Mouse (Mus musculus) midbrain, embryonic 11.5 days (tissue): ENCODE data around the gene Phgdh. TPM values are rescaled to one million over a fixed set of nuclear protein-coding genes. Genes with fewer than 3 reads are reported as not detected.
A peak's percentile ranks its signal among the peaks of the same experiment; 100 is the strongest.

Experiments used
- ATAC-seq: fragments of 200-750 bp; cut with Nextera tagmentation; 2 replicates; pipeline ENCODE4 v1.8.0; 2017; ENCODE audit warnings: moderate TSS enrichment, moderate library complexity; ENCODE audit not compliant: low FRiP score
- DNase-seq: peaks from one replicate; pipeline ENCODE4 v3.0.0; 2015; ENCODE audit warnings: low spot score; ENCODE audit errors: missing footprints
- H3K27ac ChIP-seq: fragments of 300-500 bp; sonication (generic); 2 replicates; pipeline ENCODE4 v1.5.1; 2014; ENCODE audit warnings: low read depth, low read length
- H3K27me3 ChIP-seq: fragments of 300-500 bp; sonication (generic); 2 replicates; pipeline ENCODE4 v1.6.1; 2014; ENCODE audit warnings: mild to moderate bottlenecking, low read length, moderate library complexity, mixed read lengths; ENCODE audit not compliant: control insufficient read depth, insufficient read depth
- H3K36me3 ChIP-seq: fragments of 300-500 bp; sonication (generic); 2 replicates; pipeline ENCODE4 v1.6.1; 2014; ENCODE audit warnings: mild to moderate bottlenecking, low read length, moderate library complexity, mixed read lengths; ENCODE audit not compliant: control insufficient read depth, insufficient read depth
- H3K4me1 ChIP-seq: fragments of 300-500 bp; sonication (generic); 2 replicates; pipeline ENCODE4 v1.6.1; 2014; ENCODE audit warnings: low read length; ENCODE audit not compliant: control insufficient read depth, insufficient read depth
- H3K4me2 ChIP-seq: fragments of 300-500 bp; sonication (generic); 2 replicates; pipeline ENCODE4 v1.6.1; 2014; ENCODE audit warnings: mild to moderate bottlenecking, moderate library complexity
- H3K4me3 ChIP-seq: fragments of 300-500 bp; sonication (generic); 2 replicates; pipeline ENCODE4 v1.5.1; 2014; ENCODE audit warnings: low read depth, low read length
- H3K9ac ChIP-seq: fragments of 300-500 bp; sonication (generic); 2 replicates; pipeline ENCODE4 v1.6.1; 2014; ENCODE audit warnings: low read length
- H3K9me3 ChIP-seq: fragments of 300-500 bp; sonication (generic); 2 replicates; pipeline ENCODE4 v1.6.1; 2016; ENCODE audit warnings: low read length; ENCODE audit not compliant: control insufficient read depth
- WGBS: fragments of 180-500 bp; shearing (Covaris S2); extraction: QIAGEN DNeasy Blood & Tissue Kit; methylation state at CpG from one replicate; pipeline ENCODE4 v1.1.7; 2014; 5-methylcytosine and 5-hydroxymethylcytosine counted together
- polyA plus RNA-seq: library from polyadenylated mRNA; unstranded; fragments of >200 nt; fragmentation: Nextera tagmentation; extraction: Ambion mirVana; gene quantifications from 2 replicates; pipeline ENCODE4 v1.2.1, GENCODE M21; 2014

The Phgdh gene
- polyA plus RNA-seq, 1 experiment from 2014 or later = 361 TPM

DNA sequence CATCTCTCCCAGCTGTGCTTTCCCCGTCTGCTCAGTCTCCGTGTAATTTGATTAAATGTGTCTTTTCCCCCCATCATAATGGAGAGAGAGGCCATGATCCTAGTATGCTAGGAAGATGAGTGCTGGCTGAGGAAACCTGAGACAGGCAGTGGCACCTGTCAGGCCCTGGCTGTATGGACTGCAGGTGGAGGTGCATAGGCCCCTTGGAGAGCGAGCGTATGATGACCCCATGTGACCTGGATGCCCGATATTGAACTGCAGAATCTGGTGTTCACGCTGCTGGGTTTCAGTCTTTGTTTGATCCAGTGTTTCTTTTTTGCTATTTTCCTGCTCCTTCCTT, 16.2 kb upstream of the Phgdh start:
- peak; percentile 28; the same call in 1 of the 2 replicates for ATAC-seq

DNA sequence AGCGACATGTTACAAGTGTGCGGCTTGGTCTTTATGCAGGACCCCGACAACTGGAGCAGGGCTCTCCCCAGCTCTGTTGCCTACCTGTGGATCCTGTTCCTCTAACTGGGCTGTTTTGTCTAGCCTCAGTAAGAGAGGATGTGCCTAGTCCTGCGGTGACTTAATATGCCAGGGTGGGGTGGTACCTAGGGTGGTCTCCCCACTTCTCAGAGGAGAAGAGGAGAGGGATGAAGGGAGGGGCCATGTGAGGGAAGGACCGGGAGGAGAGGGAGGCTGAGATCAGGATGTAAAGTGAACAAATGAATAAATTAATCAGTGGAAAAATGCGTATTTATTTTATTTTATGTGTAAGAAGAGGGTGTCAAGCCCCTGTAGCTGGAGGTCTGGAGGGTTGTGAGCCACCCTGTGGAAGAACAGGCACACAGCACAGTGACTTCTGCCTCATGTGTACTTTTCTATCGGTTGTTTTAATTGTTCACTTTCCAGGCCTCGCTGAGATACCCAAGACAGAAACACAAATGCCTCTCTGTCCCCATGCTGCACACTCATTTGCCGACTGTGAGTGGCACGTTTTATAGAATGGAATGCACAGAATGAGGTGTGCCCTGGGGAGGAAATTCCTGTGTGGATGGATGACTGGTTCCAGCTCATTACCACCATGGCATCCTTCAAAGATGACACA, 15.7 kb upstream of the Phgdh start:
- Histone ChIP-seq H3K4me3 (no peak overlapping the region), H3K4me1 (no peaks in the 10 kb centered on the region), H3K9ac (no peak overlapping the region), H3K4me2 (no peak overlapping the region), H3K27me3 (no peaks in the 10 kb centered on the region), H3K27ac (no peak overlapping the region), H3K9me3 (no peaks in the 10 kb centered on the region), H3K36me3 (no peaks in the 10 kb centered on the region)
- 67% methylated on average over 10 of the region's 10 CpGs for WGBS
- ATAC-seq (peak; percentile 49; the same call in 1 of the 2 replicates), DNase-seq (no peak)

More for the DNA sequence above, 16.2 kb upstream of the Phgdh start:
- Histone ChIP-seq H3K27me3 (no peaks in the 10 kb centered on the region), H3K27ac (no peak overlapping the region), H3K9ac (no peak overlapping the region), H3K9me3 (no peaks in the 10 kb centered on the region), H3K4me1 (no peaks in the 10 kb centered on the region), H3K4me3 (no peak overlapping the region), H3K4me2 (no peak overlapping the region), H3K36me3 (no peaks in the 10 kb centered on the region)
- DNase-seq = no peak
- WGBS = 65% methylated on average over 6 of the region's 6 CpGs

DNA sequence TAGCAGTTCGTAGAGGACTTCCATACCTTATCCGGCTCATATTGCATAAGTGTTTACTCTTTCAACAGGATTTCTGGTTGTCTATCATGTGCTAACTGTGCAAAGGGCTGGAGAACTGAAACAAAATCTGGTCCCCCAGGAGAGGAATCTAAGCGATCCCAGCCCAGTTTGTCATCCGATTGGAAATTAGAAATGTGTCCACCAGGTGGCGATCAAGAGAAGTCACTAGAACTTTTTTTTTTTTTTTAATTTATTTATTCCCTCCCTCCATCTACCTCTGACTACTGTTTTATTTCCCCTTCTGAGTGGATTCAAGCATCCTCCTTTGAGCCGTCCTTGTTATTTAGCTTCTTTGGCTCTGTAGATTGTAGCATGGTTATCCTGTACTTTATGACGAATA, 14.1 kb upstream of the Phgdh start:
- no peak overlapping the region for H3K4me2 ChIP-seq
- no peaks in the 10 kb centered on the region for H3K27me3 ChIP-seq
- H3K9ac ChIP-seq = no peak overlapping the region
- 31% methylated on average over 7 of the region's 7 CpGs for WGBS
- DNase-seq (peak; percentile 96), ATAC-seq (no peak)
- H3K9me3 ChIP-seq = no peaks in the 10 kb centered on the region
- H3K4me1 ChIP-seq = no peaks in the 10 kb centered on the region
- H3K27ac ChIP-seq = no peak overlapping the region
- no peaks in the 10 kb centered on the region for H3K36me3 ChIP-seq
- H3K4me3 ChIP-seq = no peak overlapping the region

DNA sequence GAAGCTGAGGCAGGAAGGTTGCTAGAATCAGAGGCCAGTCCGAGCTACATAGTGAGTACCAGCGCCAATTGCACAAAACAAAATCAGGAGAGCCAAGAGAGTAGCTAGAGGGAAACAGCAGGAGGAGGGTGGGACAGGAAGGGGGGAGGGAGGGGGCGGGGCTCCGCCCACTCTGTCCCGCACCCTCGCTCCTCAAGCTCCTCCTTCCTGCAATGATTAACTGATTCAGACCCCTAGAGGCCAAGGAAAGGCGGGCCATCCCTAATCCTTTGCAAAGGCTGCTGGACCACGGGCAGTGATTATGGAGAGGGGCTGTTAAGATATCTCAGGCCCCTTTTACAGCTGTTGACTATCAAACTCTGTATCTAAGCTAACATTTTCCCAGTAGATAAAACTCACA, 8.9 kb upstream of the Phgdh start:
- Histone ChIP-seq H3K36me3 (no peaks in the 10 kb centered on the region), H3K4me2 (no peak overlapping the region), H3K4me1 (no peaks in the 10 kb centered on the region; the same call in 1 of the 2 replicates), H3K9me3 (no peaks in the 10 kb centered on the region), H3K4me3 (no peak overlapping the region), H3K27me3 (no peaks in the 10 kb centered on the region), H3K27ac (no peak overlapping the region), H3K9ac (no peak overlapping the region)
- WGBS = 16% methylated on average over 6 of the region's 8 CpGs
- ATAC-seq (peak; percentile 77), DNase-seq (peak; percentile 83)

DNA sequence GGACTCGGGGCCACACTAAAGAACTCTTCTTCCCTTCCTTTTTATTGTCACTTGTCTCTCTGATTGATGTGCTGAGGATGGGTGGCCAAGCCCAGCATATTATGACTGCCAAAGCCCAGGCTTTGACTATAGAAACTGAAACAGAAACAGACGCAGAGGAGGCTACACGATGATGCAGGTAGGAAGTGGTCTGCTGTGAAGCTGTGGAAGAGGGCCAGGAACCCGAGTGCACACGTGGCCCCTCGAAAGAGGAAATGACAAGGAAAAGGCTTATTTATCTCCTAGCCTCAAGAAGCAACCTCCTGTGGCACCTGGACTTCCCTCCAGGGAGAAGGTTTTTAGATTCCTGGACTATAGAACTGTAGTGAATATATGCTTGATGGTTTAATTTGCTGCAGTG, 8.3 kb upstream of the Phgdh start:
- no peaks in the 10 kb centered on the region for H3K36me3 ChIP-seq
- no peaks in the 10 kb centered on the region for H3K27me3 ChIP-seq
- no peaks in the 10 kb centered on the region for H3K9me3 ChIP-seq
- no peak for DNase-seq
- H3K9ac ChIP-seq = no peak overlapping the region
- no peak overlapping the region for H3K4me2 ChIP-seq
- H3K4me1 ChIP-seq = no peaks in the 10 kb centered on the region; the same call in 1 of the 2 replicates
- no peak overlapping the region for H3K27ac ChIP-seq
- H3K4me3 ChIP-seq = no peak overlapping the region
- WGBS = 89% methylated on average over 6 of the region's 6 CpGs
- ATAC-seq = no peak

DNA sequence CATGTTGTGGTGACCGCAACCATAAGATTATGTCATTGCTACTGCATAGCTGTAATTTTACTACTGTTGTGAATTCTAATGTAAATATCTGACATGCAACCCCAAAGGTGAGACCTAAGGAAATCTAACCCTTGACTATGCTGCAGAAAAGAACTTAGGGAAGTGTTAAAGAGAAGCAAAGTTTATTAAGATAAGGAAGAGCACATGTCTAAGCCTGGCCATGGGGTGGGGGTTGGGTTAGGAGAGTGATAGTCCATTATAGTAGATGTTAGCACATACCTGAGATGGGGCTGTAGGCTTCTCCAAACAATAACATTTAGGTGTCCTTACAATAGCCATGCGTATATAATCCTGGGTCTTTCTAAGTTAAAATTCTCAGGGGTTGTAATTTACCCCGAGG, 3.4 kb upstream of the Phgdh start:
- 88% methylated on average over 3 of the region's 3 CpGs for WGBS
- ATAC-seq = no peak

DNA sequence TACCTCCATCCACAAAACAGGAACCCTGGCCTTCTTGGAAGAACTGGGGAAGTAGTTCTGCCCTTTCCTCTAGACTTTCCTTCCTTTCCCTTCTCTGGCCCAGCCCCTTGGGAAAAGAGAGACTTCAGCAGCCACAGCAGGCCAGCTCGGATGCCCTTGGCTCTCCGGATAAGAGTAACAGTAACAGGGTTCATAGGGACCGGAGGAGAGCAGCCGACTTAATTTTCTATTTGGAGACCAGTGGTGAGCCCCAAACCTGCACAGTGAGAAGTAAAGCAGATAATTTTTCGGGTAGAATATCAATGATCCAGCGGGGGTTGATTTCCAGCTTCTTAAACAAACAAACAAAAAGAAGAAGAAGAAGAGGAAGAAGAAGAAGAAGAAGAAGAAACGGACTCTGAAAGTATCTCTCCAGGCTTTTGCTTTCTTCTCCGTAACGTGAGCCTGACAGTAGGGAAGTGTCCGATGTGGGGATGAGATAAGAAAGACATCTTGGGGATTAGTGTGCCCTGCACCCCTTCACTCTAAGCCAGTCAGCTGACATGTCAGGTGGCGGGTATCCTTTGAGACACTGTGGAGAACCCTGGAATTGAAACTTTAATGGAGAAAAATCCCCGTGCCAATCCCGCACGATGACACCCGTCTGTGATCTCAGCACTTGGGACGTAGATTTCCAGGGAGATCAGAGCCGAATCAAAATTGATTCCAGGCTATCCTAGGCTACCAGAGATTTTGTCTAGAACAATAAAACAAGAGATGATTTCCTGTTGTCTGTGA, 1.2 kb upstream of the Phgdh start:
- H3K9me3 ChIP-seq = no peaks in the 10 kb centered on the region
- H3K9ac ChIP-seq = no peak overlapping the region
- no peak overlapping the region for H3K4me3 ChIP-seq
- H3K4me1 ChIP-seq = peaks cover 21% of the 10 kb centered on the region
- no peaks in the 10 kb centered on the region for H3K27me3 ChIP-seq
- H3K36me3 ChIP-seq = no peaks in the 10 kb centered on the region
- H3K4me2 ChIP-seq = no peak overlapping the region
- 82% methylated on average over 17 of the region's 17 CpGs for WGBS
- DNase-seq = peak; percentile 71
- no peak overlapping the region for H3K27ac ChIP-seq
- no peak for ATAC-seq

More for the DNA sequence above, 3.4 kb upstream of the Phgdh start:
- Histone ChIP-seq H3K27me3 (no peaks in the 10 kb centered on the region), H3K9me3 (no peaks in the 10 kb centered on the region), H3K27ac (no peak overlapping the region), H3K9ac (no peak overlapping the region), H3K4me1 (peaks cover 5% of the 10 kb centered on the region; the same call in 1 of the 2 replicates), H3K36me3 (no peaks in the 10 kb centered on the region), H3K4me2 (no peak overlapping the region), H3K4me3 (no peak overlapping the region)
- no peak for DNase-seq

DNA sequence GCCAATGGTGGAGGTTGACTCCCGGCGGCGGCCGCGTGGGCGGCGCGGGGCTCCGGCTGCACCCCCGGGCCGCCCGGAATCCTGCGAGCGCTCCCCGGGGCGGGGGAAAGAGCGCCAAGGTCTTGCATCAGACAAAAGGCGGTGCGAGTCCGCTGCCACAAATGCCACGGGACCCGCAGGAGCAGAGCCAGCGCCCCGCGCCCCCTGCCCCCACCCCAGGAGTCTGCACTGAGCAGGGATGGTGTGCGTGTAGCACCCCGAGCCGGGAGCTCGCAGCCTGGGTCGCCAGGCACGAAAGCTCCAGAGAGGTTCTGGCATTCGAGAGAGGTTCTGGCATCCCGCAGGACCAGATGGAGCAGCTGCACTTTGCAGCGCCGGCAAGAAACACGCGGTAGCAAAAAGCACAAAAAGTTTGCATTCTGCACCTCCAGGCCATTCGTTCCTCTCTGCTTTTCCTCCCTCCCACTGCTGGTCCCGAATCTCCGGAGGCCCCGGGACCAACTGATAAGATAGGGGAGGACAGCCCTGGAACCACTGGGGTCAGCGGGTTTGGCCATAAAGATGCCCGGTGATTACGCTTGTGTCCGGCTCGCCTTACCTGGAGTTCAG, 589 bp downstream of the Phgdh start:
- Histone ChIP-seq H3K4me2 (peak overlapping the region; percentile 90), H3K27me3 (no peaks in the 10 kb centered on the region), H3K9me3 (no peaks in the 10 kb centered on the region), H3K4me1 (peaks cover 24% of the 10 kb centered on the region), H3K9ac (peak overlapping the region; percentile 86), H3K27ac (no peak overlapping the region), H3K36me3 (peaks cover under 1% of the 10 kb centered on the region; the same call in 1 of the 2 replicates), H3K4me3 (peak overlapping the region; percentile 79)
- WGBS = under 1% methylated on average over 46 of the region's 46 CpGs
- DNase-seq (peak; percentile 96), ATAC-seq (peak; percentile 68)

DNA sequence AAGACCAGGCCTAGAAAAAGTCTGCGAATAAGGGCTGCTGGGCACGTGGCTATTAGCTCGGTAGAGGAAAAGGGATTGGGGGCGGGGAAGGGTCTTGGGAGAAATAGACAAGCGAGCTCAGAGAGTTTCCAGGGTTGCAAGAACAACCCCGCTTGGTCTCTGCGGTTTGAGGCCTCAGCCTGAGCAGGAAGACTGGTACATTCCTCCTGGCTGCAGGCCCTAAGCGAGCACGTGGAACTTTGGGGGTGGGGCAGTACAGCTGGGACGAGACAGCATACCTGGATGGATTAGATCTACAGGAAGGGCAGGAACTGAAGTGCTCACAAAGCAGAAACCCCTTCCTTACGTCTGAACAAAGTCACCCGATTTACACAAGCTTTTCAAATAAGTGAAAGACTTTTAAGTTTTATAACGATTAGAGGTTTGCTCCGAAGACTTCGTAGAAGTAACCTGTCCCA, 1.2 kb downstream of the Phgdh start:
- 6% methylated on average over 15 of the region's 15 CpGs for WGBS
- H3K4me2 ChIP-seq = peak overlapping the region; percentile 90
- H3K27ac ChIP-seq = no peak overlapping the region
- peak; percentile 22; the same call in 1 of the 2 replicates for ATAC-seq
- peaks cover 4% of the 10 kb centered on the region; the same call in 1 of the 2 replicates for H3K36me3 ChIP-seq
- peaks cover 24% of the 10 kb centered on the region for H3K4me1 ChIP-seq
- DNase-seq = peak; percentile 93
- H3K9me3 ChIP-seq = no peaks in the 10 kb centered on the region
- peak overlapping the region; percentile 79 for H3K4me3 ChIP-seq
- no peaks in the 10 kb centered on the region for H3K27me3 ChIP-seq
- peak overlapping the region; percentile 86 for H3K9ac ChIP-seq
